In the genomic region with DNA sequence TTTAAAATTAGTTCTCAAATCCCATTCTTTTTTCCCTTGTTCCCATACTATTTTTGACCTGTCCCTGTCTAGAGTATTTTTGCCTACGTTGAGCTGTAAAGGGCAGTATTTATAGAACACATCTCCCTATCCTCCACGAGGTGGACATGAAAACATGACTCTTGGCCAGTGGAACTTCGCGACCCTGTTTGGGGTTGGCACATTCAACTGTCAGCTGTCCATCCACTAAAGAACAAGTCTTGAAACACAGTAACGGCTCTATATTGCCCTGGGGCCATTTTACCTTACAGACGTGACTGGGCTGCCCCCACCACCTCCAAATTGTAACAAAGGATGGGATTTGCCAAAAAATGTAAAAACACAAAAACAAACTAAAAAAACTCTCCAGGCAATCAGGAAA, we compare ENCODE assay signal across 7 mouse cellular contexts. TPM values are rescaled to one million over a fixed set of nuclear protein-coding genes. Genes with fewer than 3 reads are reported as not detected.
A peak's percentile ranks its signal among the peaks of the same experiment; 100 is the strongest.
DNase-seq lines count a peak whose midpoint lies in the region; ATAC-seq and TF ChIP-seq lines count a peak whose summit lies in the region.

No protein-coding gene starts in this region.

- peak overlapping the region; percentile 93 for H3K9ac ChIP-seq in forebrain, embryonic 13.5 days

- no peaks in the 10 kb centered on the region for H3K9me3 ChIP-seq in forebrain, embryonic 13.5 days (replicated peaks)

- no peak for TF ChIP-seq POLR2A in thymus, adult 2 months (IDR thresholded peaks at IDR 0.05; ENCODE audit: control insufficient read depth, extremely low read depth, insufficient read depth, low read length, poor library complexity)

- H3K36me3 ChIP-seq in thymus, adult 2 months (ENCODE audit: control insufficient read depth, insufficient read depth, low read length): no peaks in the 10 kb centered on the region
- peaks cover 14% of the 10 kb centered on the region for H3K36me3 ChIP-seq in forebrain, embryonic 13.5 days (ENCODE audit: poor library complexity, severe bottlenecking)

- no peak for DNase-seq in thymus, adult 2 months
- no peak for DNase-seq in thymus, postnatal 10 days (ENCODE audit: low spot score in 2 of 2)
- peak; percentile 25 for DNase-seq in kidney, postnatal 10 days
- peak; percentile 2 for DNase-seq in naive thymus-derived CD4-positive, alpha-beta T cell, adult 2 months (ENCODE audit: low read depth)
- DNase-seq in right cerebral cortex, adult 2 months (ENCODE audit: low spot score in 2 of 2): no peak
- no peak for DNase-seq in thymus, postnatal 14 days

- H3K27ac ChIP-seq in thymus, adult 2 months (ENCODE audit: control insufficient read depth, insufficient read depth, low read length): no peak overlapping the region
- H3K27ac ChIP-seq in forebrain, embryonic 13.5 days: peak overlapping the region; percentile 99

- H3K27me3 ChIP-seq in thymus, adult 2 months (ENCODE audit: control insufficient read depth, insufficient read depth, low read length): peaks cover 6% of the 10 kb centered on the region; the same call in 1 of the 2 replicates
- no peaks in the 10 kb centered on the region for H3K27me3 ChIP-seq in forebrain, embryonic 13.5 days

- ATAC-seq in forebrain, embryonic 13.5 days: peak; percentile 9; the same call in 1 of the 2 replicates

- no peak for TF ChIP-seq CTCF in thymus, adult 2 months (IDR thresholded peaks at IDR 0.05; ENCODE audit: borderline replicate concordance, control insufficient read depth, extremely low read depth, insufficient read depth, low read length, poor library complexity)

- H3K4me2 ChIP-seq in forebrain, embryonic 13.5 days: peak overlapping the region; percentile 74

- WGBS in thymus, adult 2 months: 30% methylated on average over 6 of the region's 6 CpGs
- under 1% methylated on average over 6 of the region's 6 CpGs for WGBS in forebrain, embryonic 13.5 days

- no peaks in the 10 kb centered on the region; the same call in 1 of the 2 replicates for H3K4me1 ChIP-seq in thymus, adult 2 months (replicated peaks; ENCODE audit: control insufficient read depth, insufficient read depth, low read length)
- H3K4me1 ChIP-seq in forebrain, embryonic 13.5 days: peaks cover 19% of the 10 kb centered on the region

- peak overlapping the region; percentile 44 for H3K4me3 ChIP-seq in thymus, adult 2 months (ENCODE audit: control insufficient read depth, insufficient read depth, low read length)
- peak overlapping the region; percentile 80 for H3K4me3 ChIP-seq in forebrain, embryonic 13.5 days

RNA-seq across cellular contexts. Expression of gene Rhobtb3, which starts 1.0 kb away (rescaled TPM):
- polyA plus RNA-seq in thymus, adult 2 months (2012; rRNA removed): 0.61 and 1.4 TPM in 2 replicates
- polyA plus RNA-seq in forebrain, embryonic 13.5 days (2015; fragmentation: Nextera tagmentation; extraction: Ambion mirVana): 38.3 and 38.7 TPM in 2 replicates

RNA-seq across cellular contexts. Expression of gene Spata9, which starts 24.2 kb away (rescaled TPM):
- not detected in 2 replicates for polyA plus RNA-seq in thymus, adult 2 months (2012; rRNA removed)
- polyA plus RNA-seq in forebrain, embryonic 13.5 days (2015; fragmentation: Nextera tagmentation; extraction: Ambion mirVana): 1.2 and 1.8 TPM in 2 replicates

Comparison
In these comparisons a context has a peak if more than half of its experiments do, and no peak if none do; other contexts are left out.
1. DNase-seq: peak in kidney, postnatal 10 days (single experiment) and naive thymus-derived CD4-positive, alpha-beta T cell, adult 2 months (single experiment); none in thymus, adult 2 months (single experiment), thymus, postnatal 10 days (0 of 2), right cerebral cortex, adult 2 months (0 of 2) and thymus, postnatal 14 days (single experiment).
2. RNA of gene Rhobtb3, which starts 1.0 kb away (polyA plus RNA-seq): 38.3 to 38.7 TPM in forebrain, embryonic 13.5 days; 0.61 to 1.4 TPM in thymus, adult 2 months; every median in the first group is over 10 times any median in the second.